Mouse (Mus musculus) neural tube, embryonic 11.5 days (tissue): Measurements from ENCODE around the gene Prr5. TPM values are rescaled to one million over a fixed set of nuclear protein-coding genes. Genes with fewer than 3 reads are reported as not detected.

Experiments used
- ATAC-seq: fragments of 200-750 bp; cut with Nextera tagmentation; 2 replicates; pipeline ENCODE4 v1.8.0; 2017; ENCODE audit warnings: moderate number of reproducible peaks, mild to moderate bottlenecking, moderate TSS enrichment, moderate library complexity; ENCODE audit not compliant: insufficient read depth, low FRiP score, low TSS enrichment
- DNase-seq: peaks from one replicate; pipeline ENCODE4 v3.0.0-alpha.2; 2015; ENCODE audit warnings: low spot score
- H3K27ac ChIP-seq: fragments of 300-500 bp; sonication (generic); 2 replicates; pipeline ENCODE4 v1.5.1; 2014; ENCODE audit warnings: low read depth, mild to moderate bottlenecking, low read length
- H3K27me3 ChIP-seq: fragments of 300-500 bp; sonication (generic); 2 replicates; pipeline ENCODE4 v1.6.1; 2014; ENCODE audit warnings: mild to moderate bottlenecking, low read length, mixed read lengths; ENCODE audit not compliant: control insufficient read depth, insufficient read depth
- H3K36me3 ChIP-seq: fragments of 300-500 bp; sonication (generic); 2 replicates; pipeline ENCODE4 v1.6.1; 2014; ENCODE audit warnings: mild to moderate bottlenecking, low read length, moderate library complexity, mixed read lengths; ENCODE audit not compliant: control insufficient read depth, insufficient read depth
- H3K4me1 ChIP-seq: fragments of 300-500 bp; sonication (generic); 2 replicates; pipeline ENCODE4 v1.6.1; 2014; ENCODE audit warnings: low read length, mixed read lengths; ENCODE audit not compliant: control insufficient read depth, insufficient read depth
- H3K4me2 ChIP-seq: fragments of 300-500 bp; sonication (generic); 2 replicates; pipeline ENCODE4 v1.6.1; 2014; ENCODE audit warnings: low read depth, mild to moderate bottlenecking, moderate library complexity
- H3K4me3 ChIP-seq: fragments of 300-500 bp; sonication (generic); 2 replicates; pipeline ENCODE4 v1.5.1; 2014; ENCODE audit warnings: low read depth, low read length
- H3K9ac ChIP-seq: fragments of 300-500 bp; sonication (generic); 2 replicates; pipeline ENCODE4 v1.6.1; 2014; ENCODE audit warnings: mild to moderate bottlenecking, low read length
- H3K9me3 ChIP-seq: fragments of 300-500 bp; sonication (generic); 2 replicates; pipeline ENCODE4 v1.6.1; 2016; ENCODE audit warnings: low read length; ENCODE audit not compliant: control insufficient read depth
- WGBS: fragments of 180-500 bp; shearing (Covaris S2); extraction: QIAGEN DNeasy Blood & Tissue Kit; methylation state at CpG from one replicate; pipeline ENCODE4 v1.1.7; 2014; 5-methylcytosine and 5-hydroxymethylcytosine counted together
- polyA plus RNA-seq: library from polyadenylated mRNA; unstranded; fragments of >200 nt; fragmentation: Nextera tagmentation; extraction: Ambion mirVana; gene quantifications from 2 replicates; pipeline ENCODE4 v1.2.1, GENCODE M21; 2014

Gene Prr5
- polyA plus RNA-seq, 1 experiment from 2014 or later = 19.3 TPM

GRCm38 (mm10) chr15:84653151-84653550 is 16.3 kb upstream of the Prr5 start:
- WGBS = 93% methylated on average over 7 of the region's 7 CpGs
- H3K4me3 ChIP-seq = no peak overlapping the region
- H3K27ac ChIP-seq = no peak overlapping the region
- DNase-seq = peak; percentile 7
- H3K36me3 ChIP-seq = no peaks in the 10 kb centered on the region
- no peaks in the 10 kb centered on the region for H3K27me3 ChIP-seq
- H3K9ac ChIP-seq = no peak overlapping the region
- no peaks in the 10 kb centered on the region for H3K9me3 ChIP-seq
- no peak overlapping the region for H3K4me2 ChIP-seq
- no peak for ATAC-seq
- 0 out of 2 replicates have a peak, but pooled peaks cover 11% of the 10 kb centered on the region for H3K4me1 ChIP-seq

- H3K27me3 ChIP-seq = no peaks in the 10 kb centered on the region
- peak overlapping the region; percentile 33 for H3K4me3 ChIP-seq
- 6% methylated on average over 28 of the region's 28 CpGs for WGBS
- no peaks in the 10 kb centered on the region for H3K9me3 ChIP-seq
- DNase-seq (peak; percentile 91), ATAC-seq (peak; percentile 90)
- peak overlapping the region; percentile 88 for H3K27ac ChIP-seq
- H3K9ac ChIP-seq = peak overlapping the region; percentile 64
- 0 out of 2 replicates have a peak, but pooled peaks cover 11% of the 10 kb centered on the region for H3K4me1 ChIP-seq
- no peaks in the 10 kb centered on the region for H3K36me3 ChIP-seq
- peak overlapping the region; percentile 43 for H3K4me2 ChIP-seq
Observed at GRCm38 (mm10) chr15:84653979-84654966, 15.1 kb upstream of the Prr5 start.

DNA sequence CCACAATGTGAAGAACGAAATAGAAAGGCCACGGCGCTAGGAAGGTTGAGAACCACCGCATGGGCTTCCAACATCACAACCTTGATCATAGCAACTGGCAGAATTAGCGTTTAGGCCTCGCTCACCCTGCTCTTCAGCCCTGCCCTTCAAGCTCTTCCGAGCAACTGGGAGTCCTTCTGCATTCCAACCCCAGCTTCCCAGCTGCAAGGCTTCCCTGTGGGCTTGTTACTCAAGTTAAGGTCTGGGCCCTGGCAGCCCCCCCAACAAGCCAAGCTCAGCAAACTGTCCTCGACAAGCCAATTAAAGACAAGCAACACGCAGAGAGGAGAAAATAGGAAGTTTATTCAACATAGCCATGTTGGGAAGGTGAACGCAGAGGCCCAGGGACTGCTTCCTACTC is 14.4 kb upstream of the Prr5 start:
- 60% methylated on average over 10 of the region's 10 CpGs for WGBS
- no peak overlapping the region for H3K4me3 ChIP-seq
- H3K4me2 ChIP-seq = no peak overlapping the region
- no peaks in the 10 kb centered on the region for H3K36me3 ChIP-seq
- H3K27me3 ChIP-seq = no peaks in the 10 kb centered on the region
- H3K4me1 ChIP-seq = 0 out of 2 replicates have a peak, but pooled peaks cover 11% of the 10 kb centered on the region
- H3K9ac ChIP-seq = no peak overlapping the region
- H3K27ac ChIP-seq = peak overlapping the region; percentile 88
- DNase-seq (no peak), ATAC-seq (no peak)
- H3K9me3 ChIP-seq = no peaks in the 10 kb centered on the region

- no peaks in the 10 kb centered on the region for H3K36me3 ChIP-seq
- H3K9ac ChIP-seq = no peak overlapping the region
- H3K9me3 ChIP-seq = no peaks in the 10 kb centered on the region
- no peak overlapping the region for H3K27ac ChIP-seq
- DNase-seq = no peak
- 97% methylated on average over 3 of the region's 3 CpGs for WGBS
- no peak overlapping the region for H3K4me2 ChIP-seq
- 0 out of 2 replicates have a peak, but pooled peaks cover 11% of the 10 kb centered on the region for H3K4me1 ChIP-seq
- H3K4me3 ChIP-seq = no peak overlapping the region
- no peak for ATAC-seq
- no peaks in the 10 kb centered on the region for H3K27me3 ChIP-seq
Observed at GRCm38 (mm10) chr15:84656689-84657088, 12.7 kb upstream of the Prr5 start.

DNA sequence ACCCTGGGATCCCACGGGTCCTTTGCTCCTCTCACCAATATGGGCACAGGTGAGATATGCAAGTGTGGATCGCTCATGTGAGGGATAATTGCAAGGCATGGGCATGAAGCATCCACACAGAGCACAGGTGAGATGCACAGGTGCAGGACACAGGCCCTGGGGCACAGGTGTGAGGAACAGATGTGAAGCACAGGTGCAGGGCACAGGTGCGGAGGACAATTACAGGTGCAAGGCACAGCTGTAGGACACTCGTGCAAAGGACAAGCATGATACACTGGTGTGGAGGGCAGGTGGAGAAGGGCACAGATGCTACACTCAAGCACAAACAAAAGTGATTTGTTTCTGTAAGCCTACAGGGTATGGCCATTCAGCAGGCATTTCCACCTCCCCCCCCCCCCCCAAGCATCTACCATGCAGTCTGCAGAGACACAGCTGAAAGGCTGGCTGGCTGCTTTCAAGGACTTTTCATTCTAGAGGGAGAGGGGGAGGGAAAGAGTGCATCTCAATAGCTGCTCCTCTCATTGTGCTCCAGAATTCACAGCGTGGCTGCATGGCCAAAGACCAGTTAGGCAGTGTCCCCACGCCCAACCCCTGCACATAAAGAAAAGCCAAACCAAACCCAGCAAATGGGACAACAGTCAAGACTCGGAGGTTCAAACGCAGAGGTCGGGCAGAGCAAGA is 11.9 kb upstream of the Prr5 start:
- no peak overlapping the region for H3K27ac ChIP-seq
- no peak overlapping the region for H3K9ac ChIP-seq
- ATAC-seq = no peak
- H3K36me3 ChIP-seq = no peaks in the 10 kb centered on the region
- 0 out of 2 replicates have a peak, but pooled peaks cover 11% of the 10 kb centered on the region for H3K4me1 ChIP-seq
- 59% methylated on average over 9 of the region's 9 CpGs for WGBS
- no peak for DNase-seq
- no peaks in the 10 kb centered on the region for H3K9me3 ChIP-seq
- no peaks in the 10 kb centered on the region for H3K27me3 ChIP-seq
- H3K4me2 ChIP-seq = no peak overlapping the region
- no peak overlapping the region for H3K4me3 ChIP-seq

DNA sequence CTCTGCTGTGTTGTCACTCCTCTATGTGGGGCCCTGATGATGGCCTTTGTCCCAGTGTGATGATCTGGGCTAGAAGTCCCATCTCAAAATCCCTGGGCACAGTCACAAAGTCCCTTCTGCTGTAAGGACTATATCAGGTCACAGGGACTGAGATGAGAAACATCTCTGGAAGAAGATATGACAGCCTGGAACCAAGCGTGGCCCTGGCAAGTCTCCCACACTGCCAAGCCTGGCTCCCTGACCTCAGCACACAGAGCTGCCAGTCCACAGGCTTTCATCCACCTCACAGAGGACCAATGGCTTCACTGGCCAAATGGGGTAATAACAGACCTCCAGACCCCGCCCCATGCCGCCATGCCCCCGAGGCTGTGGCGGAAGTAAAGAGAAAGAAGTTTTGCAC is 10.8 kb upstream of the Prr5 start:
- WGBS = 75% methylated on average over 5 of the region's 5 CpGs
- Histone ChIP-seq H3K9me3 (no peaks in the 10 kb centered on the region), H3K4me2 (no peak overlapping the region), H3K27ac (no peak overlapping the region), H3K4me1 (peaks cover 15% of the 10 kb centered on the region), H3K9ac (no peak overlapping the region), H3K36me3 (no peaks in the 10 kb centered on the region), H3K27me3 (peaks cover 1% of the 10 kb centered on the region; the same call in 1 of the 2 replicates), H3K4me3 (no peak overlapping the region)
- DNase-seq = no peak
- no peak for ATAC-seq

- no peak overlapping the region for H3K27ac ChIP-seq
- DNase-seq (no peak), ATAC-seq (no peak)
- no peak overlapping the region for H3K9ac ChIP-seq
- no peak overlapping the region for H3K4me2 ChIP-seq
- peaks cover 9% of the 10 kb centered on the region for H3K4me1 ChIP-seq
- H3K4me3 ChIP-seq = no peak overlapping the region
- H3K9me3 ChIP-seq = no peaks in the 10 kb centered on the region
- 69% methylated on average over 5 of the region's 5 CpGs for WGBS
- peaks cover 7% of the 10 kb centered on the region; the same call in 1 of the 2 replicates for H3K27me3 ChIP-seq
- no peaks in the 10 kb centered on the region for H3K36me3 ChIP-seq
Observed at GRCm38 (mm10) chr15:84659856-84660255, 9.6 kb upstream of the Prr5 start.

GRCm38 (mm10) chr15:84661274-84661673 is 8.1 kb upstream of the Prr5 start:
- H3K4me2 ChIP-seq = no peak overlapping the region
- no peaks in the 10 kb centered on the region for H3K9me3 ChIP-seq
- over 99% methylated on average over 5 of the region's 5 CpGs for WGBS
- H3K4me3 ChIP-seq = no peak overlapping the region
- H3K27me3 ChIP-seq = peaks cover 7% of the 10 kb centered on the region; the same call in 1 of the 2 replicates
- no peak overlapping the region for H3K27ac ChIP-seq
- peaks cover 5% of the 10 kb centered on the region for H3K4me1 ChIP-seq
- DNase-seq (no peak), ATAC-seq (no peak)
- H3K9ac ChIP-seq = no peak overlapping the region
- no peaks in the 10 kb centered on the region for H3K36me3 ChIP-seq
